In the genomic region with DNA sequence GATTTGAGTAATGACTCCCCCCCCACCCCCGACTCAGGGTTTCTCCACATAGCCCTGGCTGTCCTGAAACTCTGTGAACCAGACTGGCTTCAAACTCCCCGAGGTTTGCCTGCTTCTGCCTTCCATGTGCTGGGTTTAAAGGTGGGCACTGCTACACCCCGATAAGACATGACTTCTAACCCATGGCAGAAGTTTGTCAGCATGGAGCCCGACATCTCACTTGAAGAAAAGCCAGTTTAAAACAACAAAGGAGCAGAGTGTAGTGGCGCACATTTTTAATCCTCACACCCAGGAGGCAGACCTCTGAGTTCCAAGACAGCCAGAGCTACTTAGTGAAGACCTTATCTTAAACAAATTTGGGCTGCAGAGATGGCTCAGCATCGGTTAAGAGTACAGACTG, we compare ENCODE assay signal across 8 mouse cellular contexts. TPM values are rescaled to one million over a fixed set of nuclear protein-coding genes. Genes with fewer than 3 reads are reported as not detected.
A peak's percentile ranks its signal among the peaks of the same experiment; 100 is the strongest.
DNase-seq lines count a peak whose midpoint lies in the region; ATAC-seq and TF ChIP-seq lines count a peak whose summit lies in the region.

No protein-coding gene starts in this region.

- peak; percentile 20 for DNase-seq in cerebellum, adult 9-10 months
- no peak for DNase-seq in cerebellum, postnatal 36 days
- DNase-seq in spleen, adult 2 months (ENCODE audit: low read depth in 1 of 2, low spot score in 2 of 2) = no peak
- DNase-seq in spleen, postnatal 10 days (ENCODE audit: low spot score in 2 of 2) = no peak
- no peak for DNase-seq in stomach, postnatal 0 days (ENCODE audit: low spot score)
- DNase-seq in gastrocnemius, postnatal 4 days (ENCODE audit: low spot score in 2 of 2) = no peak
- no peak for DNase-seq in right cerebral cortex, postnatal 36 days (ENCODE audit: low spot score in 2 of 2)

- TF ChIP-seq EP300 in stomach, postnatal 0 days (optimal IDR thresholded peaks at IDR 0.05) = no peak

- H3K4me2 ChIP-seq in limb, embryonic 15.5 days = peak overlapping the region; percentile 83
- H3K4me2 ChIP-seq in stomach, postnatal 0 days (replicated peaks; ENCODE audit: low read depth) = peak overlapping the region; percentile 73

- TF ChIP-seq CTCF in spleen, adult 2 months (IDR thresholded peaks at IDR 0.05; ENCODE audit: extremely low read depth, insufficient read depth, insufficient read length, insufficient replicate concordance) = no peak
- no peak for TF ChIP-seq CTCF in stomach, postnatal 0 days (IDR thresholded peaks at IDR 0.05; ENCODE audit: low read depth)

- H3K27ac ChIP-seq in spleen, adult 2 months (ENCODE audit: insufficient read depth, low read length) = no peak overlapping the region
- H3K27ac ChIP-seq in limb, embryonic 15.5 days = no peak overlapping the region
- no peak overlapping the region for H3K27ac ChIP-seq in stomach, postnatal 0 days (replicated peaks)

- H3K4me1 ChIP-seq in spleen, adult 2 months (ENCODE audit: control insufficient read depth, insufficient read depth, insufficient read length) = peaks cover 5% of the 10 kb centered on the region; the same call in 1 of the 2 replicates
- H3K4me1 ChIP-seq in limb, embryonic 15.5 days = peaks cover 17% of the 10 kb centered on the region
- no peaks in the 10 kb centered on the region; the same call in 1 of the 2 replicates for H3K4me1 ChIP-seq in stomach, postnatal 0 days (replicated peaks; ENCODE audit: control insufficient read depth, insufficient read depth)

- ATAC-seq in limb, embryonic 15.5 days (ENCODE audit: insufficient number of reproducible peaks, low FRiP score, low TSS enrichment, low read depth) = no peak
- ATAC-seq in stomach, postnatal 0 days (ENCODE audit: low FRiP score, low TSS enrichment) = no peak

- peaks cover 20% of the 10 kb centered on the region for H3K36me3 ChIP-seq in spleen, adult 2 months (ENCODE audit: control insufficient read depth, insufficient read depth, low read length)
- peaks cover 21% of the 10 kb centered on the region for H3K36me3 ChIP-seq in limb, embryonic 15.5 days
- H3K36me3 ChIP-seq in stomach, postnatal 0 days (ENCODE audit: control insufficient read depth, insufficient read depth, low read length) = peaks cover 3% of the 10 kb centered on the region; the same call in 1 of the 2 replicates

- H3K9ac ChIP-seq in limb, embryonic 15.5 days = no peak overlapping the region
- 0 out of 2 replicates have a peak overlapping the region, but pooled peaks have one; percentile 18 for H3K9ac ChIP-seq in stomach, postnatal 0 days (ENCODE audit: low read length)

- WGBS in spleen, adult 2 months = 34% methylated on average over 6 of the region's 6 CpGs
- 39% methylated on average over 6 of the region's 6 CpGs for WGBS in limb, embryonic 15.5 days
- 23% methylated on average over 6 of the region's 6 CpGs for WGBS in stomach, postnatal 0 days

- H3K4me3 ChIP-seq in spleen, adult 2 months (ENCODE audit: extremely low read depth, insufficient read depth, insufficient read length) = peak overlapping the region; percentile 80
- peak overlapping the region; percentile 74 for H3K4me3 ChIP-seq in limb, embryonic 15.5 days
- peak overlapping the region; percentile 68; the same call in 1 of the 2 replicates for H3K4me3 ChIP-seq in stomach, postnatal 0 days (ENCODE audit: low read depth, low read length)

- H3K27me3 ChIP-seq in spleen, adult 2 months (ENCODE audit: control insufficient read depth, insufficient read depth, low read length) = no peaks in the 10 kb centered on the region
- H3K27me3 ChIP-seq in limb, embryonic 15.5 days = no peaks in the 10 kb centered on the region
- H3K27me3 ChIP-seq in stomach, postnatal 0 days (ENCODE audit: control insufficient read depth, insufficient read depth, low read length) = no peaks in the 10 kb centered on the region

- H3K9me3 ChIP-seq in limb, embryonic 15.5 days = no peaks in the 10 kb centered on the region
- H3K9me3 ChIP-seq in stomach, postnatal 0 days (ENCODE audit: control insufficient read depth, low read length) = no peaks in the 10 kb centered on the region

- TF ChIP-seq POLR2A in spleen, adult 2 months (IDR thresholded peaks at IDR 0.05; ENCODE audit: low read depth, low read length) = no peak

RNA-seq across cellular contexts. Expression of a gene that starts 0.7 kb away (rescaled TPM):
- polyA plus RNA-seq in spleen, adult 2 months (2012; rRNA removed) = 59.1 and 73.6 TPM in 2 replicates
- 81.6 and 82.1 TPM in 2 replicates for polyA plus RNA-seq in limb, embryonic 15.5 days (2015; fragmentation: Nextera tagmentation; extraction: Ambion mirVana)
- 145 and 152 TPM in 2 replicates for polyA plus RNA-seq in stomach, postnatal 0 days (2015; fragmentation: Nextera tagmentation; extraction: Ambion mirVana)
- total RNA-seq in gastrocnemius, postnatal 4 days (2021) = 10 to 100 TPM; 20.1 to 23.0 TPM

RNA-seq across cellular contexts. Expression of a gene that starts 16.9 kb away (rescaled TPM):
- polyA plus RNA-seq in spleen, adult 2 months (2012; rRNA removed) = 31.0 and 40.3 TPM in 2 replicates
- 7.2 and 7.8 TPM in 2 replicates for polyA plus RNA-seq in limb, embryonic 15.5 days (2015; fragmentation: Nextera tagmentation; extraction: Ambion mirVana)
- 6.3 and 6.5 TPM in 2 replicates for polyA plus RNA-seq in stomach, postnatal 0 days (2015; fragmentation: Nextera tagmentation; extraction: Ambion mirVana)
- total RNA-seq in gastrocnemius, postnatal 4 days (2021) = 1 to 10 TPM; 2.1 to 3.4 TPM

RNA-seq across cellular contexts. Expression of a gene that starts 21.8 kb away (rescaled TPM):
- 178 and 269 TPM in 2 replicates for polyA plus RNA-seq in spleen, adult 2 months (2012; rRNA removed)
- 495 and 589 TPM in 2 replicates for polyA plus RNA-seq in limb, embryonic 15.5 days (2015; fragmentation: Nextera tagmentation; extraction: Ambion mirVana)
- 356 and 371 TPM in 2 replicates for polyA plus RNA-seq in stomach, postnatal 0 days (2015; fragmentation: Nextera tagmentation; extraction: Ambion mirVana)
- 100 to 1,000 TPM; 251 to 285 TPM for total RNA-seq in gastrocnemius, postnatal 4 days (2021)

RNA-seq across cellular contexts. Expression of a gene that starts 30.1 kb away (rescaled TPM):
- polyA plus RNA-seq in spleen, adult 2 months (2012; rRNA removed) = 8.0 and 8.8 TPM in 2 replicates
- polyA plus RNA-seq in limb, embryonic 15.5 days (2015; fragmentation: Nextera tagmentation; extraction: Ambion mirVana) = not detected in 2 replicates
- polyA plus RNA-seq in stomach, postnatal 0 days (2015; fragmentation: Nextera tagmentation; extraction: Ambion mirVana) = 14.4 and 17.3 TPM in 2 replicates
- not detected for total RNA-seq in gastrocnemius, postnatal 4 days (2021)

RNA-seq across cellular contexts. Expression of a gene that starts 43.7 kb away (rescaled TPM):
- polyA plus RNA-seq in spleen, adult 2 months (2012; rRNA removed) = 25.8 and 28.3 TPM in 2 replicates
- polyA plus RNA-seq in limb, embryonic 15.5 days (2015; fragmentation: Nextera tagmentation; extraction: Ambion mirVana) = 765 and 837 TPM in 2 replicates
- polyA plus RNA-seq in stomach, postnatal 0 days (2015; fragmentation: Nextera tagmentation; extraction: Ambion mirVana) = 533 and 539 TPM in 2 replicates
- total RNA-seq in gastrocnemius, postnatal 4 days (2021) = 100 to 1,000 TPM; 230 to 244 TPM
